Mouse (Mus musculus) erythroblast, embryonic 14.5 days (primary cell): ENCODE results near the gene Gm1993.
"Not testable (repeated sequence)": the region's sequence is repeated elsewhere in the genome, so short reads cannot be mapped to it uniquely, and the experiment has no call there.

ENCODE experiments used
- GATA1 ChIP-seq: IDR thresholded peaks from 2 replicates; pipeline ENCODE4 v1.6.1; 2012; ENCODE audit warnings: low read length, inconsistent platforms, mixed read lengths
- TAL1 ChIP-seq: IDR thresholded peaks from 3 replicates; pipeline ENCODE4 v1.6.1; 2012; ENCODE audit warnings: low read length, inconsistent platforms, mixed read lengths

DNA sequence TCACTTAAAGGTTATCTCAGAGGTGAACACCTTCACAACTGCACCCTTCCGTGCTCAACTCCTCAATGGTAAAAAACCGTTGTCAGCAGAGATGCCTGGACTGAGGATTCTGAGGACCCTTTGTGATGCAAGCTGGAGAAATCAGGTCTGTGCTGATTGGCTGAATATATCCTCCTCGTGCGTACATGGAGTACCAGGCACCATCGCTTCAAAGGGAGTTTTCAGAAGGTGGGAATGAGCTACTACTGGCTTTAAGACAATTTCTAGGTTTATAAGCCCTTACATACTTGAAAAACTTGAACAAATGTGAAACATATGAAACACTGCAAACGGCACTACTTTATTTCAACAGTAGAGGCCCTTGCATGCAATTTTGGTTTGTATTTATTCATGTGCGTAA is at the start of gene Gm1993:
- TF ChIP-seq TAL1, GATA1: not testable (repeated sequence)
